Mouse (Mus musculus): ENCODE measurements around the gene Bahcc1. TPM values are rescaled to one million over a fixed set of nuclear protein-coding genes. Genes with fewer than 3 reads are reported as not detected.

Gene Bahcc1
- total and polyA plus RNA-seq, 3 experiments: 0.04 TPM; not detected in 2

DNA sequence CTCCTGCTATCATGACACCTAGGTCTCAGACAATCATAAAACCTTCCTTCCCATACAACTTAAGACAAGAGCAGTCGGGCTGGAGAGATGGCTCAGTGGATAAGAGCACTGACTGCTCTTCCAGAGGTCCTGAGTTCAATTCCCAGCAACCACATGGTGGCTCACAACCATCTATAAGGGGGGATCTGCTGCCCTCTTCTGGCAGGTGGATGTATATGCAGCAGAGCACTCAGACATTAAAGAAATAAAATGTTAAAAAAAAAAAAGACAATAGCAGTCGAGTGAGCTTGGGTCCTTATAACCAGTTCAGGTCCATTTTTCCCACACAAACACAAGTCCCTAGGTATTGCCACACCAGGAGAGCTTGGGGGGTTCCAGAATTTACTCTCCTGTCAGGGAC, 23.9 kb upstream of the Bahcc1 start:
- no peaks in the 10 kb centered on the region for H3K79me2 ChIP-seq (replicated peaks; ENCODE audit: control insufficient read depth, extremely low read depth, insufficient read depth, poor library complexity, severe bottlenecking)
- no peak overlapping the region for H3K4me2 ChIP-seq (ENCODE audit: insufficient read depth, low read depth, poor library complexity, severe bottlenecking)
- peak; percentile 36 for DNase-seq (ENCODE audit: extremely low read depth)
- peaks cover 69% of the 10 kb centered on the region for H3K27me3 ChIP-seq (replicated peaks)
- in situ Hi-C loops (cut with MboI; ENCODE audit: low pct_ligation_motif_present, low pct_unique_long_range_greater_than_20kb, low sequenced_read_pairs): no loop called here
- no peak overlapping the region for H3K9ac ChIP-seq (ENCODE audit: insufficient read depth, low read depth)
- no peak overlapping the region for H3K27ac ChIP-seq (ENCODE audit: insufficient read depth, low read depth)
- TF ChIP-seq ZNF384 (IDR thresholded peaks at IDR 0.05; ENCODE audit: low read depth, low read length) (peak; percentile 68), SMC3 (IDR thresholded peaks at IDR 0.05; ENCODE audit: low read depth, low read length) (peak; percentile 39), MAX (IDR thresholded peaks at IDR 0.05; ENCODE audit: low read length) (no peak), SIN3A (IDR thresholded peaks at IDR 0.05; ENCODE audit: low read length) (no peak), NRF1 (IDR thresholded peaks at IDR 0.05; ENCODE audit: low read depth, low read length) (no peak), CTCF (conservative IDR thresholded peaks at IDR 0.05 in 1 of 2, IDR thresholded peaks at IDR 0.05 in 1 of 2; ENCODE audit: low read depth in 2 of 2, low read length in 2 of 2) (peak; percentile 65 to 70), RAD21 (IDR thresholded peaks at IDR 0.05; ENCODE audit: low read depth, low read length) (peak; percentile 42)
- dilution Hi-C loops (cut with MboI; ENCODE audit: extremely low pct_ligation_motif_present, extremely low pct_unique_long_range_greater_than_20kb, low sequenced_read_pairs): no loop called here
- H3K4me1 ChIP-seq (ENCODE audit: control insufficient read depth in 1 of 2, insufficient read depth in 2 of 2): no peaks in the 10 kb centered on the region
- no peaks in the 10 kb centered on the region for H3K36me3 ChIP-seq (replicated peaks in 1 of 2; ENCODE audit: control insufficient read depth in 1 of 2, insufficient read depth in 1 of 2, low read length in 1 of 2)
- peaks cover 13% of the 10 kb centered on the region for H3K9me3 ChIP-seq (replicated peaks; ENCODE audit: low read length)
- H3K4me3 ChIP-seq (replicated peaks in 1 of 3; ENCODE audit: low read depth in 2 of 3, low read length in 2 of 3, poor library complexity in 1 of 3): no peak overlapping the region

DNA sequence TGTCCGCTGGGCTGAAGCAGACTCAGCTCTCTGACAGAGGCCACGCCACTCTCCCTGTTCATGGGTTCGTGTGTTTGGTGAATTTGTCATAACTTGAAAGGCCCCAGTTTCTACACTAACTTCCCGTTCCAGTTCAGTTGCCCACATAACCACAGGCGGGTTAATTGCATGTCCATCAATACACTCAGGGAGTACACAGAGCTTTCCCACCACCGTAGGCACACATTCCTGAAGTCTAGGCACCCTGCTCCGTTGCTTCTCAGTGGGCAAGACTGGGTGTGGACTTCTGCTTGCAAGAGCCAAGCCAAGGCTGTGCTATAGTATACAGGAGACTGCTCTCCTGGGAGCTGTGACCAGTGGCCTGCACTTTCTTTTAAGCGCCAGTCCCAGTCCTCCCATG, 23.3 kb upstream of the Bahcc1 start:
- Histone ChIP-seq H3K9me3 (replicated peaks; ENCODE audit: low read length) (peaks cover 15% of the 10 kb centered on the region), H3K27me3 (replicated peaks) (peaks cover 66% of the 10 kb centered on the region), H3K4me1 (ENCODE audit: control insufficient read depth in 1 of 2, insufficient read depth in 2 of 2) (no peaks in the 10 kb centered on the region), H3K4me2 (ENCODE audit: insufficient read depth, low read depth, poor library complexity, severe bottlenecking) (no peak overlapping the region), H3K9ac (ENCODE audit: insufficient read depth, low read depth) (no peak overlapping the region), H3K79me2 (replicated peaks; ENCODE audit: control insufficient read depth, extremely low read depth, insufficient read depth, poor library complexity, severe bottlenecking) (no peaks in the 10 kb centered on the region), H3K36me3 (replicated peaks in 1 of 2; ENCODE audit: control insufficient read depth in 1 of 2, insufficient read depth in 1 of 2, low read length in 1 of 2) (no peaks in the 10 kb centered on the region), H3K4me3 (replicated peaks in 1 of 3; ENCODE audit: low read depth in 2 of 3, low read length in 2 of 3, poor library complexity in 1 of 3) (no peak overlapping the region), H3K27ac (ENCODE audit: insufficient read depth, low read depth) (no peak overlapping the region)
- in situ Hi-C loops (cut with MboI; ENCODE audit: low pct_ligation_motif_present, low pct_unique_long_range_greater_than_20kb, low sequenced_read_pairs) (no loop called here), dilution Hi-C loops (cut with MboI; ENCODE audit: extremely low pct_ligation_motif_present, extremely low pct_unique_long_range_greater_than_20kb, low sequenced_read_pairs) (no loop called here)
- DNase-seq (ENCODE audit: extremely low read depth): no peak
- no peak for TF ChIP-seq MYC (IDR thresholded peaks at IDR 0.05; ENCODE audit: low read depth, low read length)
- TF ChIP-seq USF2 (conservative IDR thresholded peaks at IDR 0.05; ENCODE audit: low read depth, low read length): no peak
- TF ChIP-seq PAX5 (IDR thresholded peaks at IDR 0.05; ENCODE audit: low read length): no peak
- no peak for TF ChIP-seq GABPA (IDR thresholded peaks at IDR 0.05; ENCODE audit: insufficient replicate concordance, low read depth, low read length)
- TF ChIP-seq CTCF (conservative IDR thresholded peaks at IDR 0.05 in 1 of 2, IDR thresholded peaks at IDR 0.05 in 1 of 2; ENCODE audit: low read depth in 2 of 2, low read length in 2 of 2): no peak
- TF ChIP-seq MXI1 (IDR thresholded peaks at IDR 0.05; ENCODE audit: low read depth, low read length): no peak
- no peak for TF ChIP-seq TBP (conservative IDR thresholded peaks at IDR 0.05; ENCODE audit: low read depth, low read length)
- no peak for TF ChIP-seq HCFC1 (IDR thresholded peaks at IDR 0.05; ENCODE audit: low read depth, low read length)
- no peak for TF ChIP-seq RAD21 (IDR thresholded peaks at IDR 0.05; ENCODE audit: low read depth, low read length)
- TF ChIP-seq NRF1 (IDR thresholded peaks at IDR 0.05; ENCODE audit: low read depth, low read length): no peak
- TF ChIP-seq ELF1 (IDR thresholded peaks at IDR 0.05; ENCODE audit: low read depth, low read length): no peak
- TF ChIP-seq E2F4 (IDR thresholded peaks at IDR 0.05; ENCODE audit: insufficient replicate concordance, low read depth, low read length): no peak
- no peak for TF ChIP-seq SMC3 (IDR thresholded peaks at IDR 0.05; ENCODE audit: low read depth, low read length)
- TF ChIP-seq POLR2A (IDR thresholded peaks at IDR 0.05; ENCODE audit: low read depth, low read length): no peak
- TF ChIP-seq ZMIZ1 (IDR thresholded peaks at IDR 0.05; ENCODE audit: low read depth, low read length): no peak
- TF ChIP-seq CHD2 (IDR thresholded peaks at IDR 0.05; ENCODE audit: low read length): no peak
